Mouse (Mus musculus) testis, adult 10 weeks (tissue): Measurements from ENCODE around the gene Kpna4. TPM values are rescaled to one million over a fixed set of nuclear protein-coding genes. Genes with fewer than 3 reads are reported as not detected.

ENCODE experiments used
- polyA plus RNA-seq: library from polyadenylated mRNA; stranded (reverse); fragments of 350-450 nt; fragmentation: Illumina TruSeq; extraction: RNeasy Lipid Tissue Mini Kit (QIAGEN cat#74804); gene quantifications from one replicate; pipeline ENCODE4 v1.2.3, GENCODE M21; 2014; ENCODE audit warnings: low read depth, low replicate concordance

Kpna4 gene
- 240 TPM for polyA plus RNA-seq

GRCm38 (mm10) chr3:69126509-69127345 lies at the start of gene Kpna4:
Gene Kpna4, minus strand, starts transcription at chr3:69127113.

GRCm38 (mm10) chr3:69044645-69045399 lies 82.1 kb downstream of the Kpna4 start, which contains the start of gene Trim59:
Gene Trim59, minus strand, starts transcription at chr3:69044755.

Other genes with a start within 250 kb of the Kpna4 start
- gene Ift80, start 122.5 kb downstream of the Kpna4 start, polyA plus RNA-seq = 137 TPM
- gene Smc4, start 122.4 kb downstream of the Kpna4 start, polyA plus RNA-seq = 792 TPM
- 161 TPM for gene Trim59, start 82.4 kb downstream of the Kpna4 start, polyA plus RNA-seq
- 0.24 TPM for gene Arl14, start 95.3 kb upstream of the Kpna4 start, polyA plus RNA-seq
- gene Ppm1l, start 189.7 kb upstream of the Kpna4 start, polyA plus RNA-seq = 1.5 TPM